Mouse (Mus musculus) liver, embryonic 14 days (tissue): Measurements from ENCODE around the gene Rbm48. TPM values are rescaled to one million over a fixed set of nuclear protein-coding genes. Genes with fewer than 3 reads are reported as not detected.

ENCODE experiments used
- polyA plus RNA-seq: library from polyadenylated mRNA; depleted of rRNA; stranded (reverse); fragments of >200 nt; gene quantifications from 2 replicates; pipeline ENCODE4 v1.2.3, GENCODE M21; 2012; rRNA removed

Gene Rbm48
- polyA plus RNA-seq: 3.4 and 4.1 TPM in 2 replicates

GRCm38 (mm10) chr5:3596399-3596766, at the start of gene Rbm48:
TSS of gene Rbm48 (minus strand) at chr5:3596585.

GRCm38 (mm10) chr5:3595693-3596398, 539 bp downstream of the Rbm48 start, which contains the start of gene Pex1:
TSS of gene Pex1 (plus strand) at chr5:3596066.

GRCm38 (mm10) chr5:3571266-3571665, 25.1 kb downstream of the Rbm48 start, which contains the start of gene 1700109H08Rik:
TSS of gene 1700109H08Rik (plus strand) at chr5:3571566.

DNA sequence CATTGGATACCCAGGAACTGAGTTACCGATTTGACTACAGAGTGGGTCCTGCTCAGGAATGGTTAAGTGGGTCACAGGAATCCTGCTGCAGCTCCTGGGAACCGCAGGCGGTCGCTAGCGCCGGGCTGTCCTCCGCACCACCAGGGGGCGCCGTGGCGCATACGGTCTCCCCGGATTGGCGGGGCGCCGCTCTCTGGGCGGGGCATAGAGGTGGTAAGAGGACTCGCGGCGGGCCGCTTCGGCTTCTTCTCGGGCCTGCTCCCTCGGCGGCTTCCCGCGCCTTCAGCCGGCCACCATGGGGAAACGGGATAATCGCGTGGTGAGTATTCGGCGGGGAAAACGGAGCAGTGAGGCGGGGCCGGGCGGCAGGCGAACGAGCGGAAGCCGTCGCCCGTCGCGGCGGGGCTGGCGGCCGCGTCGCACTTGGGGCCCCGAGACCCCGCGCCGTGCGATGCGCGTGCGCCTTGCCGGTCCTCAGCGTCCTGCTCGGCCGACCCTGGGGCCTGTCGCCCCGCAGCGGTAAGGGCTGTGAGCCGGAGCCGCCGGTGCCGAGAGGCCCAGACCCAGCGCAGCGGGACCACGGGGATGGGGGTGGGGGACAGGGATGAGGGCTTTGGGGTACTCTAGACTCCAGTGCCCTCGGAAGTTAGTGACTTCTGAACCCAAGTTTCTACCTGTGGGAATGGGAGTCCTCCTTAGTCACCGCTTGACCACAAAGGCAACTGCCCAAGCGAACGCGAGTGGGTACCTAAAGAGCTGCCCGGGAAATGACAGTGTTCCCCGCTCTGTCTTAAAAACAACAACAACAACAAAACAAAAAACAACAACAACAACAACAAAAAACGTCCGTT, 52.5 kb downstream of the Rbm48 start, which contains the start of gene Fam133b:
Fam133b (plus strand) TSS at position 205 of the 851 bp plus-strand sequence.

Other genes starting within 250 kb of the Rbm48 start
- 11.8 and 12.9 TPM in 2 replicates for gene Fam133b, start 52.8 kb downstream of the Rbm48 start, polyA plus RNA-seq
- 1.4 and 2.1 TPM in 2 replicates for gene 1700109H08Rik, start 25.0 kb downstream of the Rbm48 start, polyA plus RNA-seq
- gene Pex1, start 519 bp downstream of the Rbm48 start, polyA plus RNA-seq: 4.0 and 4.6 TPM in 2 replicates
- gene Tmbim7, start 54.6 kb upstream of the Rbm48 start, polyA plus RNA-seq: not detected in 2 replicates
- 23.7 and 29.0 TPM in 2 replicates for gene Gatad1, start 60.6 kb upstream of the Rbm48 start, polyA plus RNA-seq
- gene Ankib1, start 206.3 kb upstream of the Rbm48 start, polyA plus RNA-seq: 3.3 and 3.8 TPM in 2 replicates
- 13.4 and 15.4 TPM in 2 replicates for gene Krit1, start 206.6 kb upstream of the Rbm48 start, polyA plus RNA-seq
- gene Lrrd1, start 248.6 kb upstream of the Rbm48 start, polyA plus RNA-seq: 0.01 TPM in 2 replicates